Mouse (Mus musculus): ENCODE data around the gene Brinp1.
A peak's percentile ranks its signal among the peaks of the same experiment; 100 is the strongest.

Brinp1 gene

GRCm38 (mm10) chr4:68954322-68954901, at the start of gene Brinp1:
Gene Brinp1 (minus strand): TSS chr4:68954397.
- DNase-seq (ENCODE audit: extremely low spot score, low spot score): peak; percentile 77

DNA sequence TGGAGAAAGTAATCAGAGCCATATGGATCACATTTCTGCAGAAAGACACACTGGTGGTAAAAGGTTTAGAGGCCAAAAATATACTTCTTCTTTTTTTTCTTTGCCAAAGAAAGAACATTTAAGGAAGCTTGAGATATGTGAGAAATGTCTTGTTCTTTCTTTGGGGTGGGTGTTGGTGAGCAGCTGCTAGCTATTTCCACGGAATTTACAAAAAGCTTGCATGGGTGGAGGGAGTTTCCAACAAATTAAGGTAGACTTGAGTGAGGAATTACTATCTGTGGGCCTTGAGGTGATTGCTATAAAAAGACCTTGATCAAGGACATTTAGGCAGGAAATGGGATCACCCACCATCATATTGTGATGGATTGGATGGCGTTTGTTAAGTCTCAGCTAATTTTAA, 3.1 kb upstream of the Brinp1 start:
- no peak for DNase-seq (ENCODE audit: extremely low spot score, low spot score)

DNA sequence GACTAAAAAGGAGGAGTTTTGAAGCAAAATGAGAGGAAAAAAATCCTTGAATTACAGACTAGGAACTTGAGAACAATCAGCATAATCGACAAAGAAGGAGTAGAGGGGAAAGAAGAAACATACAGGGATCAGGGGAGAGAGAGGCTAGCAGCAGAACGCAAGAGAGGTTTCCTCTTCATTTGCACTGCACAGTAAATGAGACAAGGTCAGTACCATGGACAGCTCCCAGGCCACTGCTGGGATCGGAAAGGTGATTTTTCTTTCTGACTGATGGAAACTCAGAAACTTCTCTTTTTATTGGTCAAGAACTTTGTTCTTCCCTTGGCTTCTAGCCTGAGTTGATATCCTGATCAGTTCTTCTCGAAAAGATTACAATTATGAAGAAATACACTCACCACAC, 1.4 kb upstream of the Brinp1 start:
- DNase-seq (ENCODE audit: extremely low spot score, low spot score): peak; percentile 66

DNA sequence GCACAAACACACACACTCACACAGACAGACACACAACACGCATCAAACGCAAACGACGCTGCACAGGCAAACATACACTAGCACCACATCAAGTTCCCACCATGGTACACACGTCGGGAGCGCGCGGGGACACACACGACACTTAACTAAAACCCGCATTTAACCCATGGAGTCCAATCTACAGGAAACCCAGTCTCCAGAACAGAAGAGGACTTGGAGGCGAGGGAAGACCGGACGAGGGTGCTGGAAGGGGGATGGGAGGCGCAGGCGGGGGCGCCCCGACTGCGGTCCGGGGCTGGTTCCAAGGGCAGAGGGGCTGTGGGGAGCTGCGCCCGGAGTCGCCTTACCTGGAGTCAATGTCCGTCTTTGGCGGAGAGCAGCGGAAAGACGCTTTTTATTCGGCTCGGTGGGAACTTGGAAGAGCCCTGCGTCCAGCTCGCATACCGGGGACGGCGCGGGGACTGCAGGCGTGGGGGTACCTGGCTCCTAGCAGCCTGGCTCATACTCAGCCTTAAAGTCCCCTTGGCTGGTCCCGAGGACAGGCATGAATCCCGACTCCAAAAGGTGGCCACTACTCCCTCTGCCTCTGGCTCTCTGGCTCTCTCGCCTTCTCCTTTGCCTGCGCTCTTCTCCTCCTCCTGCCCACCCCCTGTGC, 403 bp downstream of the Brinp1 start:
- no peak for DNase-seq (ENCODE audit: extremely low spot score, low spot score)

GRCm38 (mm10) chr4:68953131-68953551, 1.1 kb downstream of the Brinp1 start:
- no peak for DNase-seq (ENCODE audit: extremely low spot score, low spot score)

- DNase-seq (ENCODE audit: extremely low spot score, low spot score): peak; percentile 45
Observed at GRCm38 (mm10) chr4:68950556-68950955, 3.6 kb downstream of the Brinp1 start.

DNA sequence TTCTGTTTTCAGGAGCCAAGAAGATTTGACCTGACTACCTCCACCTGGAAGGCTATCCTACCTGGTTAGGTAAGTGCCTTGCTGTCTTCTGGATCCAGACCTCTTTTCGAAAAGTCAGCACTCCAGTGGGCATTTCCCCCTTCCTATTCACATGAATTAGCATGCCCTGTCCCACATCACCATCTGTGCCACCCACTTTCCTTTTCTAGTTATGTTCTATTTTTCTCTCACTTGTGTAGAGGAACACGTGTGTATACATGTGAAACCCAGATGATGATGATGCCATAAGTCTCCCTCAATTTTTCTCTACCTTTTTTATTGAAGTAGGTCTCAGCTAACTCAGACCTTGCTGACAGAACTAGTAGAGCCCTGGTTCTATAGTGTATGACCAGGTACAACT, 11.3 kb downstream of the Brinp1 start:
- no peak for DNase-seq (ENCODE audit: extremely low spot score, low spot score)

DNA sequence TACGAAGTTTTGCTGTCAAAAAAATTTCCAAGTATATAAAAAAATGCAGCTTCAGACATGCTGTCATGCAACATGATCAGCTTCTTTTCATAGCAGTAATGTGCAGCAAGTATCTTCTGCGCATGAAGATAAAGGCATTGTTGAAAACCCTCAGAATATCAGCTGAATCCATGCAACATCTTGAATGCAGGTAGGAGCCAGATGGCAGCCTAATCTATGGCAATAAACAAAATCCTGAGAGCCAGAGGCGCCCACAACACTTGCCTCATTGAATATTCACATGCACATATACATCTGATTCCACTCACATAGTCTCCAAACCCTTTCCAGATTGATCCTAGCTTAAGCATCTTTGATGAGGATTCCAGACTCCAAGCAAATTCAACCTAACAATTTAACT, 24.2 kb downstream of the Brinp1 start:
- DNase-seq (ENCODE audit: extremely low spot score, low spot score): no peak

DNA sequence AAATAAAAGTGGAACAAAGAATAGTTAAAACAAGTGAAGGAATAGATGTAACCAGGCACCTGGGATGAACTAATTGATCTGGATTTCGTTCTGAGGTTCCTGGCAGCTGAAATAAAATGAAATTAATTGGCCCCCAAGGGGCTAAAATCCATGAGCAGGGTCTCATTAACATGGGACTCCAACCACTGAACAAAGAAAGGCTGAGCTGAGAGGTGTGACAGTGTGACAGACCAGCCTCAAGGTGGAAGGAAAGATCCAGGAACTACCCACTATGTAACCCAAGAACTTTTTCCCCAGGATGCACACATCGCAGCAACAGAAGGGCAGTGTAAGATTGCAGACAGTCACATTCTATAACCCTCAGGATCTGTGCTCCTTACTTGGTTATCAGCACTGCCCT, 28.1 kb downstream of the Brinp1 start:
- no peak for DNase-seq (ENCODE audit: extremely low spot score, low spot score)

DNA sequence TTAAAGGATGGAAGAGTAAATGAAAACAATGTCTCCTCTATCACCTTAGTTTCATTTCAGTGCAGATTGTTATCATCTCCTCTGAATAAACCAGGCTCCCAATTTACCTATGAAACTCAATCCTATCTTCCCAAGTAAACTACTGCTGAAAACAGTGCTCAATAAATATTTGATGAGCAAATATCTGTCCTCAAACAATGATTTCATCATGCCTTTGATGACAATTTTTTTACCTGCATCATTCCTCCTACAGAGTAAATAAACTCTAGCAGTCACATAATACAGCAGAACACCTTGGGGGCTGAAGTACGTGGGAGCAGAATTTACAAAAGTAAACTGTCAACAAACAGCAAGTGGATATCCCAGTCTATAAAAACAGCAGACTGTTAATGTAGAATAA, 31.3 kb downstream of the Brinp1 start:
- no peak for DNase-seq (ENCODE audit: extremely low spot score, low spot score)

DNA sequence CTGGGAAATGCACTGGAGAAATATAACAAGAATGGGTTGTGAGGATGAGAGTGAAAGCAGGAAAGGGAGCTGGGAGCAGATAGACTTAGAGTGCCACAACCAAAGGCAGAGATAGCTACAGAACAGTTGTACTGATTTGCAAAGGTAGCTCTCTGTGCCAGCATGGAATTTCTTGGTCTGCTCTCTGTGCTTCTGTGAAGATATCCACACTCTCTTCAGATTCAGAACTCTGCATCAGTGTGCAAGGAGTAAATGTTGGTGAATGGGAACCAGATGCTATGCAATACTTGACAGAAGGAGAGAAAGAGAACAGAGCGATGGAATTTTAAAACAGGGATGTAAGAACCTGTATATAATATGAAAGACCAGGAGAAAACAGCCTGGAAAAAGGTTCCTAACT, 31.7 kb downstream of the Brinp1 start:
- no peak for DNase-seq (ENCODE audit: extremely low spot score, low spot score)

DNA sequence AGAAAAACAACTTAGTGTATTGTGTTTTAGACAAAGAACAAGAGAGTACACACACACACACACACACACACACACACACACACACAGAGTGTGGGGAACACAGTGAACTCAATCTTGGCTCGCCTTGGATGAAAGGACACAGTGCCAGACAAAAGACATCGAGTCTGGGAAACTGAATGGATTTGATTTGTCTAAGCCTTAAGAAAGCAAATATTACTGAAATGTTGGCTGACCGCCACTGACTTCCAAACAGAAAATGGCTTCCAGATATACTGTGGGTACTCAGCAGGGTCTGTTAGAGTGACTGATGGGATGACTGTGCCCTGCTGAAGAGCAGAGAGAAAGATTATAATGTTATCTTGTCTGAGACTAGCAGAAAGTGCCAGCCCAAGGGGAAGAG, 34.1 kb downstream of the Brinp1 start:
- DNase-seq (ENCODE audit: extremely low spot score, low spot score): no peak

DNA sequence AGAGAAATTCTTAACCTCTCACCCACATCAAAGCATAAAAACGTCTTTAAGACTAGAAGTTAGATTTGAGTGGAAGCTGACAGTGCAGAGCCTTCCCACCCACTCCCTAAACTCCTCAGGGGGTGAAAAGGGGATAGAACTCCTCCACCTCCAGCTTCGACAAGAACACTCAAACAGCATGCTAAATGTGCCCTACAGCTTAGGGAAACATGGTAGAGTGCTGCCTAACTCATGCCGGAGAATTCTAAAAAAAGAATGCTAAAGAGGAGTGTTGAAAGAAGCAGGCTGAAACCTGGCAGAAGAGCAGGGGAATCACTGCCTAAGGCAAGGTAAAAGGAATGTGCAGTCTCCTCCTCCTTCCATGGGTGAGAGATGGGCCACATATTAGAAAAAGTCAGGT, 43.3 kb downstream of the Brinp1 start:
- DNase-seq (ENCODE audit: extremely low spot score, low spot score): no peak

DNA sequence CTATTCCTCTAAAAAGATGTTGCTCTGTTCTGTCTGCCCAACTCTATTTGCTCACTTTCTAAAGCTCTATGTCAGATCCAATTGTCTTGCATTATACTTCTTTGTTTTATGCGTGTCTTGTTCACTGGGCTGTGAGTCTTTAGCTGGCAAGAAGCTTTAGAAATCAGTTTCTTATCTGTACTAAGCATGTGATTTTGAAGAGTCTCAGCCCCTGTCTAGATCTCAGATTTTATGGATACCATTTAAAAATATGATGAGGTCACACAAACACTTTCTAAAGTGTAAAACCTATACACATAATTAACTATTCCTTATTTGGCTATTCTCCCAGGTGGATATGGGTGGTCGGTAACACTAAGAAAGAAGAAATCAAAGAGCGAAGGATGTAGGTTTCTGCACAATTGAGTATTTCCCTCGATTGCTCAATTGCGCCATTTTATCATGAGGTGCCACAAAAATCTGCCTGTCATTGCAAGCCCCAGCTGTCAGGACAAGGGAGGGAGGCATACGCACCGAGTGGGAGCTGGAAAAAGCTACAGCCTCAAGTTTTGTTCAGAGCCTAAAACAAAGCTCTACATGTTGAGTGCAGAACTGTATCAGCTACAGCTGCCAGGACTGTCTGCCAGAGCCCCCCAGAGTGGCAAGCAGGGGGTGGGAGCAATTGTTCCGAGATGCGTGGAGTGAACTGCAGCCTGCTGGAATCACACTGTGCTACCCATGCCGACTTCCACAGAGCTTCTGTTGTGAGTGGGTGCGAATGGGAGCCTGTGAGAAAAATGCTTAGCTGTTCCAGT, 47.6 kb downstream of the Brinp1 start:
- no peak for DNase-seq (ENCODE audit: extremely low spot score, low spot score)

DNA sequence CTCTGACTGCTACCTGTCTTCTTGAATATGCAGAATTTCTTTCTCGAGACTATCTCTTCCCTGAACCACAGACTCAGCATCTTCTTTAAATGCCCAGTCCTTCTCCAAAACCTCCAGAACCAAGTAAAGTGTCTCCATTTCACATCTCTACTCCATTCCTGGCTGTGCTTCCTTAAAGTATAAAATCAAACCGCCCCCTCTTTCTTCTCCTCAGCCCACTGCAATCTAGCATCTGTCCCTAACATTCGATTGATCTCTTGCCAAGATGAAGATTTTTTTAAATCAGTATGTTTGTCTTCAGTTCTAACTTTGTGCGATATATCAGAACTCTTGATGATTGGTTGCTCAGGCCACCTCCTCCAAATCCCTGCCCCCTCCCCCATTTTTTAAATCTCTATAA, 63.7 kb downstream of the Brinp1 start:
- no peak for DNase-seq (ENCODE audit: extremely low spot score, low spot score)

DNA sequence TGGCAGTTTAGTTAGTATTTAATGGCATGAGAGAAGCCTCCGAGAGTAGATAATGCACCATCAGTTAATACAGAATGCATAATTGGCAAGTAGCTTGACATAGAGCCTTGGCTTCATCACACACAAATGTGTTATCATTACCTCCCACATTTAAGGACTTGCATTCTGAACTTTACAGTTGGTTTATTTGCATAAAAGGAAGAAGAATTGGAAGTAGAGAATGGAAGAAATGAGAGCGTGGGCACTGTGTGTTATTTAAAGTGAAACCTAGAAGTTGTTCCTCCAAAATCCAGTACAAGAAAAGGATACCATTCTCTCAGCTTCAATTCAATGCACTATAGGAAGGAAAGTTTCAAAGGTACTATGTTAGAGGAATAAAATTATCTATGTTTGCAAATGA, 67.9 kb downstream of the Brinp1 start:
- DNase-seq (ENCODE audit: extremely low spot score, low spot score): no peak

GRCm38 (mm10) chr4:68872028-68872427, 82.2 kb downstream of the Brinp1 start:
- DNase-seq (ENCODE audit: extremely low spot score, low spot score): no peak

DNA sequence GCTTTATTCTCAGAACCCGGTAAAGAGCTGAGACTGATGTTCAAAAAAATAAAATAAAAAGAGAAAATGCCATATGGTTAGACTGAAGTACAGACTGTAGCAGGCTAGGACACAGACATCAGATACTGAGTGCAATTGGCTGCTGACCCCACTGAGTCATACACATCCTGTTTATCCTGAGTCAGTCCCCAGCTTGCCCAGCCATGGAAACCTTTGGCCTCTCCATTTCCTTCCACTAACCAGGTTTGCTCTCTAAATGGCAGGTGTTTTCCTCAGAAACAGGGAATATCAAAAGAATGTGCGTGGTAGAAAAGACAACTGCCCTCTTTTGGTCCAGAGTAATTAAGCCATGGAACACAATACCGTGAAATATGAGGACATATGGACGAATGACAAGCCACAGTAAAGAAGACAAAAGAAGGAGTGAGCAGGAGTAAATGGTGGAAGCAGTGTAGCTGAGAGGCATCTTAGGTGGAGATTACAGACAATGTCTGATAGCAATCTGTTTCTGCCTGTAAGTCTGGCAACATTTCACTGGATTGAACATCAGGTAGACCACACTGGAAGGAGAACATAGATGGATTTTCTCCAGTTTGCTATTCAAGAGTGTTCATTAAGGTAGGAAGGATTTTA, 88.9 kb downstream of the Brinp1 start:
- DNase-seq (ENCODE audit: extremely low spot score, low spot score): no peak

DNA sequence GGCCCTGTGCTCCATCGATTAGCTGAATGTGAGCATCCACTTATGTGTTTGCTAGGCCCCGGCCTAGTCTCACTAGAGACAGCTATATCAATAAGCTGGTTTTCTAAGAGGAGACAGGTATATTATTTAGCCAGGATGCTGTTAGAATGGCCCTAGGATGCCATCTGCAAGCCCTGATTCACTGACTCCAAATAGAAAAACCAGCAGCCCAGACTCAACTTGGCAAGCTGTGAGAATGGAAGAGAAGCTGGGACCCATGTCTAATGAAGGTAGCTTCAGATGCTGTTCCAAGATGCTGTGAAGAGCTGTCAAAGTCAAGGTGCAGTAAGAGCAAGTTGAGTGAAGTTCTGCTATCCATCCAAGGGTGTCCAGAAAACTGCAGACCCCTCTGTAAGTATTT, 89.5 kb downstream of the Brinp1 start:
- no peak for DNase-seq (ENCODE audit: extremely low spot score, low spot score)

DNA sequence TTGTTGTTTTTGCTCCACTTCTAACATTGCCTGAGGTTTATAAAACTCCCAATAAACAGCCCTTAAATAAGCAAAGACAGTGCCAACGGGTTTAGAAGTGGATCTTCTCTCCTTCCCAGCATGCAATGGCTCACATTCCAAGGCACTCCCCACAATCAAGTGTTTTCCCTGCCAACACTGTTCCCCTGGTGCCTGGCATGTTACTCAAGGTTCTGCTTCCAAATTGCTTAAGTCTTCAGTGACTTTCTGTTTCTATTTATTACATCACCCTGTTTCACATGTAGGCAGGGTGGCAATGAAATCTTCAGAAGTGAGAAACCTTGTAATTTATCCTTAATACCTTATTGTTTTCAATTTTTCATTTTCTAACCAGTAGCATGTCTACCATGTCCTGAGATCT, 97.3 kb downstream of the Brinp1 start:
- DNase-seq (ENCODE audit: extremely low spot score, low spot score): no peak

- no peak for DNase-seq (ENCODE audit: extremely low spot score, low spot score)
Observed at GRCm38 (mm10) chr4:68849671-68850070, 104.5 kb downstream of the Brinp1 start.

DNA sequence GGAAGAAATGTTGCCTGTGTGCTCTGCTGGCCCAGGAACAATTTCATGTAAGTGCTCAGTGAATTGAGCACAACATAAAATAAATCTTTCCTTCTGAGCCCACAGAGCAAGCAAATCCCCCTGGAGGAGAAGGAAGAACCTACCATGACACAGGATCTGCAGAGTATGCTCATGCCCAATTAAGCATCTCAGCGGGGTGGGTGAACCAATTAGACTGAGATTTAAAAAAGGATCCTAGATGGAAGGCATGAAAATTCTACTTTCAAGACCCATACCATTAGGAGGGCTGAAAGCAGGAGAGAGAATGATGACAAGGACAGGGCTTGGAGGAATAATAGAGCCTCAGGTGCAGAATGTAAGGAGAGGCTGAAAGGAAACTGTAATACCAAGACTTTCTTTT, 107.2 kb downstream of the Brinp1 start:
- DNase-seq (ENCODE audit: extremely low spot score, low spot score): no peak

Data from neural tube, embryonic 10.5 days (tissue).